13 mouse cellular contexts compared by ENCODE assay signal in the genomic region with DNA sequence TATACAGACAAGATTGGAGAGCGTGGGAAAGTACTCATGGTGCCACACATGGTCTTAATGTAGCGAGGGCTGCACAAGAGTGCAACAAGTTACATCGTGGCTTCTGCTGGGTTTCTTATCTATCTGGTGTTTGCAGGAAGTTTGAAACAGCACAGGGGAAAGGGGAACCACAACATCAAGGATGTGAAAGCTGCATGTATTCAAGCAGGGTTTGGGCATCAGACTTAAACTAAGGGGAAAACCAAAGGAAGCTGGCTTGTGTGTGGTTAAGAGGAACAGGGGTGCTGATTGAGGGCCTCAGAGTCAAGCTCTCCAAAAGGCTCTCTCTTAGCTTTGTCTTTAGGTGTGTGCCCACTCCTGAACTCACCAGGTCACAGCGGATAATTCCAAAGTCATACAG.
A peak's percentile ranks its signal among the peaks of the same experiment; 100 is the strongest.
DNase-seq lines count a peak whose midpoint lies in the region; ATAC-seq and TF ChIP-seq lines count a peak whose summit lies in the region.
"Had no signal": no experiment of that assay in that cellular context is flagged by ENCODE, and none has a peak within 500 bp of the region (broad histone marks: within the 10 kb centered on the region; RNA-seq: fewer than 3 reads in every experiment).

No protein-coding gene starts in this region.

- ATAC-seq in inflammation-experienced regulatory T-cells, adult 6 months = peak; percentile 68
- ATAC-seq: intestine, embryonic 16.5 days had no signal

- H3K4me3 ChIP-seq in CH12.LX (replicated peaks in 1 of 3; ENCODE audit: low read depth in 2 of 3, low read length in 2 of 3, poor library complexity in 1 of 3) = no peak overlapping the region
- H3K4me3 ChIP-seq in hindbrain, embryonic 10.5 days = no peak overlapping the region
- H3K4me3 ChIP-seq: forebrain, embryonic 10.5 days; liver, embryonic 13.5 days had no signal

- dilution Hi-C loops in CH12.LX (cut with MboI; ENCODE audit: extremely low pct_ligation_motif_present, extremely low pct_unique_long_range_greater_than_20kb, low sequenced_read_pairs) = no loop called here

- peak; percentile 68 to 74 for DNase-seq in spleen, postnatal 36 days (ENCODE audit: low spot score in 2 of 2)
- DNase-seq in spleen, postnatal 14 days (ENCODE audit: low spot score in 2 of 2) = no peak
- peak; percentile 64 for DNase-seq in CH12.LX (ENCODE audit: extremely low read depth)
- DNase-seq in thymus, postnatal 25 days = peak; percentile 11
- no peak for DNase-seq in hindbrain, embryonic 10.5 days (ENCODE audit: low spot score)
- no peak for DNase-seq in layer of hippocampus, postnatal 14 days (ENCODE audit: low spot score in 2 of 2)
- DNase-seq: cerebellum, adult 8-10 months; heart, postnatal 14 days; liver, embryonic 13.5 days; lung, postnatal 4 days had no signal

- H3K79me2 ChIP-seq in CH12.LX (replicated peaks; ENCODE audit: control insufficient read depth, extremely low read depth, insufficient read depth, poor library complexity, severe bottlenecking) = no peaks in the 10 kb centered on the region

- peak overlapping the region; percentile 53 for H3K4me2 ChIP-seq in CH12.LX (ENCODE audit: insufficient read depth, low read depth, poor library complexity, severe bottlenecking)
- H3K4me2 ChIP-seq: liver, embryonic 13.5 days had no signal

- TF ChIP-seq CTCF in CH12.LX (conservative IDR thresholded peaks at IDR 0.05 in 1 of 2, IDR thresholded peaks at IDR 0.05 in 1 of 2; ENCODE audit: low read depth in 2 of 2, low read length in 2 of 2) = no peak

- H3K9ac ChIP-seq in CH12.LX (ENCODE audit: insufficient read depth, low read depth) = no peak overlapping the region
- H3K9ac ChIP-seq: liver, embryonic 13.5 days had no signal

- TF ChIP-seq POLR2A in CH12.LX (IDR thresholded peaks at IDR 0.05; ENCODE audit: low read depth, low read length) = no peak

- no peaks in the 10 kb centered on the region for H3K36me3 ChIP-seq in CH12.LX (replicated peaks in 1 of 2; ENCODE audit: control insufficient read depth in 1 of 2, insufficient read depth in 1 of 2, low read length in 1 of 2)
- no peaks in the 10 kb centered on the region for H3K36me3 ChIP-seq in hindbrain, embryonic 10.5 days
- H3K36me3 ChIP-seq: forebrain, embryonic 10.5 days; liver, embryonic 13.5 days had no signal

- no peak overlapping the region for H3K27ac ChIP-seq in CH12.LX (ENCODE audit: insufficient read depth, low read depth)
- no peak overlapping the region for H3K27ac ChIP-seq in hindbrain, embryonic 10.5 days
- H3K27ac ChIP-seq: forebrain, embryonic 10.5 days; liver, embryonic 13.5 days had no signal

- TF ChIP-seq RAD21 in CH12.LX (IDR thresholded peaks at IDR 0.05; ENCODE audit: low read depth, low read length) = no peak

- TF ChIP-seq EP300 in CH12.LX (IDR thresholded peaks at IDR 0.05; ENCODE audit: low read length) = 0 out of 2 replicates have a peak, but pooled peaks have one; percentile 21

- H3K4me1 ChIP-seq in CH12.LX (ENCODE audit: control insufficient read depth in 1 of 2, insufficient read depth in 2 of 2) = peaks cover 17 to 63% of the 10 kb centered on the region in 2 experiments
- H3K4me1 ChIP-seq in hindbrain, embryonic 10.5 days (replicated peaks) = peaks cover 4% of the 10 kb centered on the region; the same call in 1 of the 2 replicates
- H3K4me1 ChIP-seq: liver, embryonic 13.5 days had no signal

- no peaks in the 10 kb centered on the region for H3K27me3 ChIP-seq in CH12.LX (replicated peaks)
- no peaks in the 10 kb centered on the region for H3K27me3 ChIP-seq in hindbrain, embryonic 10.5 days (ENCODE audit: insufficient read depth, poor library complexity, severe bottlenecking)
- H3K27me3 ChIP-seq: liver, embryonic 13.5 days had no signal

- in situ Hi-C loops in CH12.LX (cut with MboI; ENCODE audit: low pct_ligation_motif_present, low pct_unique_long_range_greater_than_20kb, low sequenced_read_pairs) = no loop called here

- peaks cover 4% of the 10 kb centered on the region for H3K9me3 ChIP-seq in CH12.LX (replicated peaks; ENCODE audit: low read length)
- no peaks in the 10 kb centered on the region for H3K9me3 ChIP-seq in hindbrain, embryonic 10.5 days
- H3K9me3 ChIP-seq: forebrain, embryonic 10.5 days; liver, embryonic 13.5 days had no signal

- WGBS in hindbrain, embryonic 10.5 days = 90% methylated on average over 4 of the region's 4 CpGs

TF ChIP-seq in CH12.LX, 34 proteins besides CTCF, POLR2A, EP300 and RAD21:
- TF ChIP-seq HCFC1 (IDR thresholded peaks at IDR 0.05; ENCODE audit: low read depth, low read length) (no peak), ZKSCAN1 (IDR thresholded peaks at IDR 0.05; ENCODE audit: borderline replicate concordance, low read depth, low read length) (no peak), MEF2A (IDR thresholded peaks at IDR 0.05; ENCODE audit: borderline replicate concordance, low read depth, low read length) (peak; percentile 15; the same call in 1 of the 2 replicates), ZC3H11A (IDR thresholded peaks at IDR 0.05; ENCODE audit: low read depth, low read length) (no peak), ZNF384 (IDR thresholded peaks at IDR 0.05; ENCODE audit: low read depth, low read length) (no peak), ETS1 (conservative IDR thresholded peaks at IDR 0.05; ENCODE audit: low read depth, low read length) (peak; percentile 29; the same call in 1 of the 2 replicates), KAT2A (IDR thresholded peaks at IDR 0.05; ENCODE audit: insufficient replicate concordance, low read length) (no peak), POLR2AphosphoS2 (IDR thresholded peaks at IDR 0.05; ENCODE audit: low read depth, low read length) (no peak), IRF4 (IDR thresholded peaks at IDR 0.05; ENCODE audit: low read depth, low read length) (peak; percentile 38)

Comparison
In these comparisons a context has a peak if more than half of its experiments do, and no peak if none do; other contexts are left out.
1. DNase-seq: peak in spleen, postnatal 36 days (2 of 2), CH12.LX (single experiment) and thymus, postnatal 25 days (single experiment); none in spleen, postnatal 14 days (0 of 2), hindbrain, embryonic 10.5 days (single experiment) and layer of hippocampus, postnatal 14 days (0 of 2).